Mouse (Mus musculus) lung, adult 2 months (tissue): ENCODE data around the gene Aspa.

Experiments used
- CTCF ChIP-seq: fragments of 200-500 bp; IDR thresholded peaks from 2 replicates; pipeline ENCODE4 v1.5.1; 2011; ENCODE audit warnings: mild to moderate bottlenecking, low read length, control low read depth; ENCODE audit not compliant: insufficient read depth
- POLR2A ChIP-seq: fragments of 200-500 bp; IDR thresholded peaks from 2 replicates; pipeline ENCODE4 v1.6.1; 2011; ENCODE audit warnings: low read depth, mild to moderate bottlenecking, control low read depth, low read length, borderline replicate concordance; ENCODE audit errors: extremely low read depth

DNA sequence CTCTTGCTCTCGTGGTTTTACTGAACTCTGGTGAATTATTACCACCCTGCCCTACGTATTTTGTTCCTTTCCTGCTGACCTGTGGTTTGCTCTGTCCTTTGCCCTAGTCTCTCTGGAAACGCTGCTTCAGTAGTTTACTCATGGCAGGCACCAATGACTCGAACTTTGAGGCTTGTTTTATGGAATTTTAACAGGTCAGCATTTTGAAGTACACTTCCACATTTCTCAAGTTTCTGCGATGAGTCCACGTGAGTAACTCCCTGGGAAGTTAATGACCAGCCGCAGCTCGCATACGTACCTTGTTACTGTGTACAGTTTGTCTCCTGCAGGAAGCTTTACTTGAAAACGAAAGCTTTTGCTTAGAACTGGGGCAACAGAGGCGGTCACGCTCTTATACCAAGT is 2.9 kb downstream of the Aspa start:
- TF ChIP-seq POLR2A (no peak), CTCF (no peak)
